Mouse (Mus musculus): ENCODE results near the gene Rdm1. TPM values are rescaled to one million over a fixed set of nuclear protein-coding genes. Genes with fewer than 3 reads are reported as not detected.
"Not testable (repeated sequence)": the region's sequence is repeated elsewhere in the genome, so short reads cannot be mapped to it uniquely, and the experiment has no call there.

Rdm1 gene
- 10 to 100 TPM; 21.6 to 25.0 TPM for total RNA-seq (2021)
- long read RNA-seq, experiment 1, transcript Rdm1-201 (7 exons, 1,124 nt) = major isoform, 46 of 50 reads
- long read RNA-seq, experiment 1, partial matches to known transcripts = 0 of 50 reads
- long read RNA-seq, experiment 1, other reads (novel, unspliced or antisense) = 4 of 50 reads
- long read RNA-seq, experiment 2, transcript Rdm1-201 (7 exons, 1,124 nt) = major isoform, 44 of 50 reads
- long read RNA-seq, experiment 2, partial matches to known transcripts = 0 of 50 reads
- long read RNA-seq, experiment 2, other reads (novel, unspliced or antisense) = 6 of 50 reads

GRCm38 (mm10) chr11:101626995-101627856 is at the start of gene Rdm1:
TSS of gene Rdm1 (plus strand) at chr11:101627195.
- peak; percentile 69 for DNase-seq

GRCm38 (mm10) chr11:101581081-101581764 is 45.8 kb upstream of the Rdm1 start:
- DNase-seq = no peak

- peak; percentile 73 for DNase-seq
Measured at GRCm38 (mm10) chr11:101582054-101583035, 44.6 kb upstream of the Rdm1 start, which contains the start of gene Tmem106a. TSS of gene Tmem106a (plus strand) at chr11:101582242.

GRCm38 (mm10) chr11:101583205-101583604 is 43.8 kb upstream of the Rdm1 start:
- DNase-seq = no peak

GRCm38 (mm10) chr11:101585031-101585430 is 42.0 kb upstream of the Rdm1 start:
- DNase-seq = not testable (repeated sequence)

GRCm38 (mm10) chr11:101585805-101586204 is 41.2 kb upstream of the Rdm1 start:
- no peak for DNase-seq

- peak; percentile 15 for DNase-seq
Measured at GRCm38 (mm10) chr11:101587676-101588075, 39.3 kb upstream of the Rdm1 start.

- no peak for DNase-seq
Measured at GRCm38 (mm10) chr11:101588868-101589267, 38.1 kb upstream of the Rdm1 start.

- DNase-seq = peak; percentile 17
Measured at GRCm38 (mm10) chr11:101589444-101589843, 37.6 kb upstream of the Rdm1 start.

- no peak for DNase-seq
Measured at GRCm38 (mm10) chr11:101589989-101590624, 36.9 kb upstream of the Rdm1 start.

GRCm38 (mm10) chr11:101599156-101599555 is 27.8 kb upstream of the Rdm1 start, which contains the start of gene Gm11634:
TSS of gene Gm11634 (minus strand) at chr11:101599256.
- no peak for DNase-seq

- no peak for DNase-seq
Measured at GRCm38 (mm10) chr11:101602491-101602890, 24.5 kb upstream of the Rdm1 start.

- no peak for DNase-seq
Measured at GRCm38 (mm10) chr11:101604116-101604515, 22.9 kb upstream of the Rdm1 start.

GRCm38 (mm10) chr11:101604531-101605453 is 22.2 kb upstream of the Rdm1 start:
- peak; percentile 44 for DNase-seq

GRCm38 (mm10) chr11:101607134-101607533 is 19.9 kb upstream of the Rdm1 start:
- not testable (repeated sequence) for DNase-seq

- no peak for DNase-seq
Measured at GRCm38 (mm10) chr11:101610445-101610844, 16.6 kb upstream of the Rdm1 start.

- DNase-seq = no peak
Measured at GRCm38 (mm10) chr11:101613596-101613995, 13.4 kb upstream of the Rdm1 start.

- no peak for DNase-seq
Measured at GRCm38 (mm10) chr11:101614116-101614515, 12.9 kb upstream of the Rdm1 start.

GRCm38 (mm10) chr11:101615380-101615779 is 11.6 kb upstream of the Rdm1 start:
- no peak for DNase-seq

GRCm38 (mm10) chr11:101616104-101616503 is 10.9 kb upstream of the Rdm1 start:
- no peak for DNase-seq
